Mouse (Mus musculus) liver, postnatal 0 days (tissue): ENCODE data around the gene Rbm20.

ENCODE experiments used
- CTCF ChIP-seq: sonication (generic); IDR thresholded peaks from 2 replicates; pipeline ENCODE4 v1.5.1; 2016; ENCODE audit warnings: antibody characterized with exemption, low read depth
- EP300 ChIP-seq: IDR thresholded peaks from 2 replicates; pipeline ENCODE4 v1.6.1; 2016; ENCODE audit warnings: antibody characterized with exemption, low read depth, mild to moderate bottlenecking

GRCm38 (mm10) chr19:53650921-53651320 is 26.2 kb upstream of the Rbm20 start:
- TF ChIP-seq CTCF: no peak
- no peak for TF ChIP-seq EP300
